Mouse (Mus musculus): ENCODE results near the gene Fancc. TPM values are rescaled to one million over a fixed set of nuclear protein-coding genes. Genes with fewer than 3 reads are reported as not detected.
A peak's percentile ranks its signal among the peaks of the same experiment; 100 is the strongest.

The Fancc gene
- total and polyA plus RNA-seq, 2 experiments from 2014 or later = 8.5 to 39.5 TPM

GRCm38 (mm10) chr13:63294359-63295193 is 202.5 kb downstream of the Fancc start:
- Histone ChIP-seq H3K36me3 (replicated peaks; ENCODE audit: control insufficient read depth, insufficient read depth, low read length) (peaks cover 80% of the 10 kb centered on the region), H3K9me3 (replicated peaks; ENCODE audit: control insufficient read depth, low read length) (no peaks in the 10 kb centered on the region), H3K27ac (ENCODE audit: low read depth) (peak overlapping the region; percentile 44), H3K9ac (replicated peaks; ENCODE audit: low read depth, low read length) (no peak overlapping the region), H3K4me1 (ENCODE audit: control insufficient read depth, insufficient read depth) (peaks cover 14% of the 10 kb centered on the region; the same call in 1 of the 2 replicates), H3K4me3 (ENCODE audit: low read depth, low read length) (no peak overlapping the region), H3K27me3 (ENCODE audit: control insufficient read depth, insufficient read depth, low read length) (no peaks in the 10 kb centered on the region), H3K4me2 (ENCODE audit: low read depth, low read length) (no peak overlapping the region)
- ATAC-seq (ENCODE audit: insufficient read depth, low read depth) = peak; percentile 43
- WGBS = 33% methylated on average over 15 of the region's 15 CpGs
- DNase-seq (ENCODE audit: low spot score) = no peak
- TF ChIP-seq EP300 (IDR thresholded peaks at IDR 0.05; ENCODE audit: low read depth) = no peak
- TF ChIP-seq CTCF (IDR thresholded peaks at IDR 0.05; ENCODE audit: low read depth) = no peak

GRCm38 (mm10) chr13:63293647-63294046 is 203.4 kb downstream of the Fancc start:
- Histone ChIP-seq H3K4me3 (ENCODE audit: low read depth, low read length) (no peak overlapping the region), H3K4me2 (ENCODE audit: low read depth, low read length) (no peak overlapping the region), H3K9me3 (replicated peaks; ENCODE audit: control insufficient read depth, low read length) (no peaks in the 10 kb centered on the region), H3K4me1 (ENCODE audit: control insufficient read depth, insufficient read depth) (peaks cover 14% of the 10 kb centered on the region; the same call in 1 of the 2 replicates), H3K27ac (ENCODE audit: low read depth) (peak overlapping the region; percentile 44), H3K9ac (replicated peaks; ENCODE audit: low read depth, low read length) (no peak overlapping the region), H3K36me3 (replicated peaks; ENCODE audit: control insufficient read depth, insufficient read depth, low read length) (peaks cover 80% of the 10 kb centered on the region), H3K27me3 (ENCODE audit: control insufficient read depth, insufficient read depth, low read length) (no peaks in the 10 kb centered on the region)
- TF ChIP-seq CTCF (IDR thresholded peaks at IDR 0.05; ENCODE audit: low read depth) (no peak), EP300 (IDR thresholded peaks at IDR 0.05; ENCODE audit: low read depth) (no peak)
- ATAC-seq (ENCODE audit: insufficient read depth, low read depth) (no peak), DNase-seq (ENCODE audit: low spot score) (no peak)
- WGBS = 63% methylated on average over 3 of the region's 3 CpGs

GRCm38 (mm10) chr13:63291016-63291415 is 206.1 kb downstream of the Fancc start:
- H3K27ac ChIP-seq (ENCODE audit: low read depth) = no peak overlapping the region
- peaks cover 14% of the 10 kb centered on the region; the same call in 1 of the 2 replicates for H3K4me1 ChIP-seq (ENCODE audit: control insufficient read depth, insufficient read depth)
- H3K9me3 ChIP-seq (replicated peaks; ENCODE audit: control insufficient read depth, low read length) = no peaks in the 10 kb centered on the region
- no peaks in the 10 kb centered on the region for H3K27me3 ChIP-seq (ENCODE audit: control insufficient read depth, insufficient read depth, low read length)
- no peak overlapping the region for H3K4me3 ChIP-seq (ENCODE audit: low read depth, low read length)
- no peak for ATAC-seq (ENCODE audit: insufficient read depth, low read depth)
- TF ChIP-seq EP300 (IDR thresholded peaks at IDR 0.05; ENCODE audit: low read depth) (no peak), CTCF (IDR thresholded peaks at IDR 0.05; ENCODE audit: low read depth) (no peak)
- peaks cover 80% of the 10 kb centered on the region for H3K36me3 ChIP-seq (replicated peaks; ENCODE audit: control insufficient read depth, insufficient read depth, low read length)
- no peak for DNase-seq (ENCODE audit: low spot score)
- H3K4me2 ChIP-seq (ENCODE audit: low read depth, low read length) = no peak overlapping the region
- no peak overlapping the region for H3K9ac ChIP-seq (replicated peaks; ENCODE audit: low read depth, low read length)
- WGBS = 88% methylated on average over 6 of the region's 6 CpGs

GRCm38 (mm10) chr13:63290126-63290525 is 207.0 kb downstream of the Fancc start:
- 91% methylated on average over 4 of the region's 4 CpGs for whole genome bisulfite sequencing
- DNase-seq (ENCODE audit: low spot score) (no peak), ATAC-seq (ENCODE audit: insufficient read depth, low read depth) (no peak)
- peaks cover 13% of the 10 kb centered on the region; the same call in 1 of the 2 replicates for H3K4me1 ChIP-seq (ENCODE audit: control insufficient read depth, insufficient read depth)
- no peak for TF ChIP-seq EP300 (IDR thresholded peaks at IDR 0.05; ENCODE audit: low read depth)
- no peak for TF ChIP-seq CTCF (IDR thresholded peaks at IDR 0.05; ENCODE audit: low read depth)
- no peak overlapping the region for H3K27ac ChIP-seq (ENCODE audit: low read depth)
- no peaks in the 10 kb centered on the region for H3K9me3 ChIP-seq (replicated peaks; ENCODE audit: control insufficient read depth, low read length)
- H3K27me3 ChIP-seq (ENCODE audit: control insufficient read depth, insufficient read depth, low read length) = no peaks in the 10 kb centered on the region
- no peak overlapping the region for H3K4me2 ChIP-seq (ENCODE audit: low read depth, low read length)
- H3K4me3 ChIP-seq (ENCODE audit: low read depth, low read length) = no peak overlapping the region
- H3K9ac ChIP-seq (replicated peaks; ENCODE audit: low read depth, low read length) = no peak overlapping the region
- peaks cover 76% of the 10 kb centered on the region for H3K36me3 ChIP-seq (replicated peaks; ENCODE audit: control insufficient read depth, insufficient read depth, low read length)

- H3K9ac ChIP-seq (replicated peaks; ENCODE audit: low read depth, low read length) = no peak overlapping the region
- no peak overlapping the region for H3K27ac ChIP-seq (ENCODE audit: low read depth)
- ATAC-seq (ENCODE audit: insufficient read depth, low read depth) (no peak), DNase-seq (ENCODE audit: low spot score) (no peak)
- H3K27me3 ChIP-seq (ENCODE audit: control insufficient read depth, insufficient read depth, low read length) = no peaks in the 10 kb centered on the region
- H3K4me2 ChIP-seq (ENCODE audit: low read depth, low read length) = no peak overlapping the region
- H3K36me3 ChIP-seq (replicated peaks; ENCODE audit: control insufficient read depth, insufficient read depth, low read length) = peaks cover 74% of the 10 kb centered on the region
- WGBS = 83% methylated on average over 5 of the region's 5 CpGs
- TF ChIP-seq CTCF (IDR thresholded peaks at IDR 0.05; ENCODE audit: low read depth) = no peak
- no peak for TF ChIP-seq EP300 (IDR thresholded peaks at IDR 0.05; ENCODE audit: low read depth)
- H3K4me1 ChIP-seq (ENCODE audit: control insufficient read depth, insufficient read depth) = peaks cover 9% of the 10 kb centered on the region; the same call in 1 of the 2 replicates
- no peaks in the 10 kb centered on the region for H3K9me3 ChIP-seq (replicated peaks; ENCODE audit: control insufficient read depth, low read length)
- H3K4me3 ChIP-seq (ENCODE audit: low read depth, low read length) = no peak overlapping the region
These were observed 207.4 kb downstream of the Fancc start for GRCm38 (mm10) chr13:63289687-63290086.
